Mouse (Mus musculus): Measurements from ENCODE around the gene Elf2.
"Not testable (repeated sequence)": the region's sequence is repeated elsewhere in the genome, so short reads cannot be mapped to it uniquely, and the experiment has no call there.

The Elf2 gene

GRCm38 (mm10) chr3:51333234-51333889 lies 7.1 kb downstream of the Elf2 start:
- in situ Hi-C loops (cut with MboI): no loop called here

GRCm38 (mm10) chr3:51330086-51330485 lies 10.4 kb downstream of the Elf2 start:
- in situ Hi-C loops (cut with MboI): no loop called here

DNA sequence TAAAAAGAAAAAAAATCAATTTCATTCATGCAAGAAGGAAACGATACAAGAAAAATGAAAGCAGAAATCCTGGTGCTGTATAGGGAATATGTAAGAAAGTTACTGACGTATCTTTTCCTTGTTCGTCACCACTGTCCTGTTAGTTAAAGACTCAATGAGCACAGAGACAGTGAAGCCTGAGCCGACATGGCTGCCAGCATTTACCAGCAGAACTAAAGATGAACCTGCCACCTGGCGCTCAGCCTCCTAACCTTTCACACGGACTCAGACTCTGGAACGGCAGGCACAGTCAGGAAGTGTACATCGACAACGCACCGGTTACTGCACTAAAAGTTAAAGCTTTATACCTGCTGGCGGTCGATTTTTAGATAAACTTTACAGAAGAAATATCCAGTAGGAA lies 11.9 kb downstream of the Elf2 start:
- in situ Hi-C loops (cut with MboI): no loop called here

DNA sequence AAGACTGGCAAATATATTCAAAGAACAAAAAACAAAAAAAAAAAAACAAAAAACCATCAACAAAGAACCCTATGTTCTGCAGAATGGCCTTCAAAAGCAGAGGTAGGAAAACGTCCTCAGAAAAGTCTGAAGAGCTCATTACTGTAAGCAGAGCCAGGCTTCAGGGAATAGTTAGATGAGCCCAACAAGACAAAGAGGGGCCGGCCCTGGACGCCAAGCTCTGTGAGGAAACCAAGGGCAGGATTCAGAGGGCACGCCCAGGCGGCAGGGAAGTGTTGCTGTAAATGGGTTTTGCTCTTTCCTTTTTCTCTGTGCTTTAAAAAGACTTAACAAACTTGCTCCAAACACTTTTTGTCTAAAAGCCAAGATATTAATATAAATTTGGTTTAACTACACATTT lies 12.6 kb downstream of the Elf2 start:
- in situ Hi-C loops (cut with MboI): no loop called here

DNA sequence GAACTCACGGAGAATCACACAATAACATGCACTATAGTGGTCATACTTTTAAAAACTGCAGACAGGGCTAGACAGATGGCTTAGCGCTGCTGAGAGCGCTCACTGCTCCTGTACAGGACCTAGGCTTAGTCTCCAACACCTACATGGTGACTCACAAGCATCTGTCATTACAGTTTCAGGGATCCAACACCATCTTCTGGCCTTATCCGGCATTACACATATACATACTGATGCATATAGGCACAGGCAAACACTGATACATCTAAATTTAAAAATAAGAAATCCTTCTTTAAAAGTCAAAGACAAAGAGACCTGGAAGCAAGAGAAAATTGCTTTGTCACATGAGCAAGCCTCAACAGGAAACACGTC lies 13.1 kb downstream of the Elf2 start:
- in situ Hi-C loops (cut with MboI): no loop called here

DNA sequence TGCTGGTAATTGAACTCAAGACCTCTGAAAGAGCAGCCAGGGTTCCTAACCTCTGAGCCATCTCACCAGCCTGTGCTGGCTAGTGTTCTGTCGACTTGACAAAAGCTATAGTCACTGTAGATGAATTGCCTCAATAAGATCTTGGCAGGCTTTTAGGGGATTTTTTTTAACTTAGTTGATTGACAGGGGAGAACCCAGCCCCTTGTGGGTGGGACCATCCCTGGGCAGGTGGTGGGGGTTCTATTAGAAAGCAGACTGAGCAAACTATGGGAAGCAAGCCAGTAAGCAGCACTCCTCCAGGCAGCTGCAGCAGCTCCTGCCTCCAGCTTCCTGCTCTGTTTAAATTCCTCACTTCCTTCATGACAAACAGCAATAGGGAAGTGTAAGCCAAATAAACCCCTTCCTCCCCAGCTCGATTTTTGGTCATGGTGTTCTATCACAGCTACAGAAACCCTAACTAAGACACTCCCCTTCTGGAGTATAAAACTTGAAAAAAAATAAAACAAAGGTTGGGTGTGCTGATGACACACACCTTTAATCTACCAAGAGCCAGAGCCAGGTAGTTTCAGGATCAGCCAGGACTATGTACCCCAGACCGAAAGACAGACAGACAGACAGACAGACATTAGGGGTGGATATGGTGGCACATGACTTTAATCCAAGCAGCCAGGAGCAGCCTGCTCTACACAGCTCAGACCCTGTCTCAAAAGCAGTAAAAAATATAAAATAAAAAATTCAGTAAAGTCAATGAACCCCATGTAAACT lies 13.6 kb downstream of the Elf2 start:
- in situ Hi-C loops (cut with MboI): no loop called here

DNA sequence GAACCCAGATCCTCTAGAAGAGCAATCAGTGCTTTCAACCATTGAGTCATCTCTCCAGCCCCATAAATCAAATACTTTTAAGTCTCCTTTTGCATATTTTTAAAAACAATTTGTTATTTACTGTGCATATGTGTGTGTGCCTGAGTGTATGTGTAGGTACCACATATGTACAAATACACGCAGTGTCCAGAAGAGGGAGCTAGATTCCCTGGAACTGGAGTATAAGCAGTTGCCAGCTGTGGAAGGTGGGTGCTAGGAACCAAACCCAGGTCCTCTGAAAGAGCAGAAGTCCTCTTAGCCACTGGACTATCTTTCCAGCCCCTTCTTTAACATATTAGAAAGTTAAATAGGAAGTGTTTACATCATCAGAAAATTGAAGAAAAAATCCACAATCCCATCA lies 15.0 kb downstream of the Elf2 start:
- in situ Hi-C loops (cut with MboI): no loop called here

DNA sequence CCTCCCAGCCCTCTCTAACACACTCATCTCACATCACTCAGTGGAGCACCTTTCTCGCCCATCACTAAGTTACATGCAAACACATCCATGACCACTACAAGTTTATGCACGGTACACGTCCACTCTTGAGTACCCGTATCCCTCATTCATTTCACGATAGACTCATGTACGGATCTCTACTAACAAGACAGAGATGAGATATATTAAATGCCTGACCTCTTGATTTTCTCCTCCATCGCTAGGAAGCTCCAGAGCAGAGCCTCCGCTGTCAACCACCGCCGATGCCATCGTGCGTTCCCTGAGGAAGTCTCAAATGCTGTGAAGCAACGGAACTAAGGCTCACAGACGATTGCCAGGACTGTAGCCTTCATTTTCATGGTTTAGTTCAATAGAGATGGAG lies 17.5 kb downstream of the Elf2 start:
- in situ Hi-C loops (cut with MboI): no loop called here

GRCm38 (mm10) chr3:51322326-51322725 lies 18.1 kb downstream of the Elf2 start:
- in situ Hi-C loops (cut with MboI): no loop called here

GRCm38 (mm10) chr3:51321141-51321540 lies 19.3 kb downstream of the Elf2 start:
- in situ Hi-C loops (cut with MboI): no loop called here

GRCm38 (mm10) chr3:51318053-51318452 lies 22.4 kb downstream of the Elf2 start:
- in situ Hi-C loops (cut with MboI): not testable (repeated sequence)

DNA sequence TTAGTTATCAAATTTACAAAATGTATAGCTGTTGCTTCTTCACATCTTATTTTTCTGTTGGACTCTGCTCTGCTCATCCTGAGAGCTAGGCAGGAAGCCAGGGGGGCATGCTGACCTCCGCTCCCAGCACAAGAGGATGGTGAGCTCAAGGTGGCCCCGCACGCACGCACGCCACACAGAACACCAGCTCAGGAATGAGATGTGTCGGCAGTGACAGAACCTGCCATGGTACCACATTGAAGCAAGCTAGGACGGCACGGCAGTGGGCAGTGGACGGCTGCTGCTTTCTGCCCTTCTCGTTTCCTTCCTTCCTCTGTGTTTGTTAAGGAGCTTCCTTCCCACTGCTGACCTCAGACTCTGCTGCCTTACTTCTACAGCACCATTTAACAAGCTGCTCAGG lies 23.6 kb downstream of the Elf2 start:
- in situ Hi-C loops (cut with MboI): no loop called here

DNA sequence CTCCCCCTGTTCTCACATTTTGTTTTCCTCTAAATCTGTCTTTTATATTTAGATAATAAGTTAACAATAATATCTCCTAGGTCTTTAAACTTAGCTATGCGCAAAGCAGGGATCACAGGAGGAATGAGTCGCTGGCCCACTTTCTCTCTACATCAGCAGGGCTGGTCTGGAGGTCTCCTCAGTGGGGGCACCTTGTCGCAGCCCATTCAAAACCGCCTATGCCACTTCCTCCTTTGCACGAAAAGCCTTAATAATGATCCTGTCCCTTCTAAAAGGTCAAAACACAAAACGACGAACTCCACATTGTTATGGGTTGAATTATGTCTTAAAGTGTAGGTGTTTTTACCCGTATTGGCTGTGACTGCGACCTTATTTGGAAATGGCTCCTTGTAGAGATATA lies 28.8 kb downstream of the Elf2 start:
- in situ Hi-C loops (cut with MboI): no loop called here

GRCm38 (mm10) chr3:51310098-51310497 lies 30.4 kb downstream of the Elf2 start:
- in situ Hi-C loops (cut with MboI): no loop called here

DNA sequence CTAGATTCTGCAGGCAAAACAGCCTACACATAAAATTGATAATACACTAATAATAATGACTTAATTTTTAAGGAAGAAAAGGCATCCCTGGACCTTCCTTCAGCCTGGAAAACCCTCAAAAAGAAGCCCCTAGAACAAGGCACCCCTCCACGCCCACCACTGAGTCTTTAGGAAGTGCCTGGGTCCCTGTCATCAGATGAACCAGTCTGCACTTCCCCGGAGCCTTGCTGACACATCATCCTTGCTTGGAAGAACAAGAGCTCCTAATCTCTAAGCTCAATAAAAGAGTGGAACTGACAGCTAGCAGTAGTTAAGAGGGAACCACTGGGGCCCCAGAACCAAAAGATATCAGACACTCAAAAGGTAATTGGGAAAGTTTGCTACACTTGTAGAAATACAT lies 33.8 kb downstream of the Elf2 start:
- in situ Hi-C loops (cut with MboI): no loop called here

GRCm38 (mm10) chr3:51305961-51306360 lies 34.5 kb downstream of the Elf2 start:
- in situ Hi-C loops (cut with MboI): no loop called here

- in situ Hi-C loops (cut with MboI): no loop called here
Measured at GRCm38 (mm10) chr3:51302971-51303476, 37.4 kb downstream of the Elf2 start.

- in situ Hi-C loops (cut with MboI): no loop called here
Measured at GRCm38 (mm10) chr3:51301583-51301982, 38.9 kb downstream of the Elf2 start.

DNA sequence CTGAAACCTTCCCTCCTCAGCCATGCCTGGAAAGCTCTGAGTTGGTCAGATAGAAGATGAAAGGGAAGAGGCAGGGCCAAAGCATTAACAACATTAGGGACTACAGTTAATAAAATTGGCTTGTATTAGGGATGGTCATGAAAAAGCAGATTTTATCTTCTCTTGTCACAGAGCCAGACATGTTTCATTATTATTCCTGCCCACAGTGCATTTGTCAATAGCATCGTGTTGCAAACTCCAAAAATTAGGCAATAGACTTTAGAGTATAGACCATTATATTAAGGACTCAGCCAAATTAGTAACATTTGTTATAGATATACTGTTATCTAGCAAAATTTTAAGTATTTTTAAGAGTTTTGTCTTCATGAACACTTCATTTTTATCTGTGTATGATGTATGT lies 43.7 kb downstream of the Elf2 start:
- in situ Hi-C loops (cut with MboI): no loop called here

- in situ Hi-C loops (cut with MboI): no loop called here
Measured at GRCm38 (mm10) chr3:51295225-51295624, 45.2 kb downstream of the Elf2 start.

DNA sequence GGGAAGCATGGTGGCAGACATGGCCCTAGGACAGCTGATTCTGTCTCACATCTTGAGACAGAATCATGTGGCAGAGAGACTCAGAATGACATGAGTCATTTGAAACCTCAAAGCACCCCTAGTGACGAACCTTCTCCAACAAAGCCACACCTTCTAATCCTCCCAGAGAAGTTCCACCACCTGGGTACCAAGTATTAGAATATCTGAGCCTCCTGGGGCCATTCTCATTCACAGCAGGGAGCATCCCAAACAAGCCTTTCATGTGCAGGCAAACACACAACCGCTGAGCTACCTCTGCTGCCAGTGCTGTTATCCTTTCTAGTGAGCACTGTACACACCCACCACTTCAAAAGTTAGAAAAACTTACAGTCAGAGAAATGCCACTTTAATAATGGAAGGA lies 46.2 kb downstream of the Elf2 start:
- in situ Hi-C loops (cut with MboI): no loop called here

DNA sequence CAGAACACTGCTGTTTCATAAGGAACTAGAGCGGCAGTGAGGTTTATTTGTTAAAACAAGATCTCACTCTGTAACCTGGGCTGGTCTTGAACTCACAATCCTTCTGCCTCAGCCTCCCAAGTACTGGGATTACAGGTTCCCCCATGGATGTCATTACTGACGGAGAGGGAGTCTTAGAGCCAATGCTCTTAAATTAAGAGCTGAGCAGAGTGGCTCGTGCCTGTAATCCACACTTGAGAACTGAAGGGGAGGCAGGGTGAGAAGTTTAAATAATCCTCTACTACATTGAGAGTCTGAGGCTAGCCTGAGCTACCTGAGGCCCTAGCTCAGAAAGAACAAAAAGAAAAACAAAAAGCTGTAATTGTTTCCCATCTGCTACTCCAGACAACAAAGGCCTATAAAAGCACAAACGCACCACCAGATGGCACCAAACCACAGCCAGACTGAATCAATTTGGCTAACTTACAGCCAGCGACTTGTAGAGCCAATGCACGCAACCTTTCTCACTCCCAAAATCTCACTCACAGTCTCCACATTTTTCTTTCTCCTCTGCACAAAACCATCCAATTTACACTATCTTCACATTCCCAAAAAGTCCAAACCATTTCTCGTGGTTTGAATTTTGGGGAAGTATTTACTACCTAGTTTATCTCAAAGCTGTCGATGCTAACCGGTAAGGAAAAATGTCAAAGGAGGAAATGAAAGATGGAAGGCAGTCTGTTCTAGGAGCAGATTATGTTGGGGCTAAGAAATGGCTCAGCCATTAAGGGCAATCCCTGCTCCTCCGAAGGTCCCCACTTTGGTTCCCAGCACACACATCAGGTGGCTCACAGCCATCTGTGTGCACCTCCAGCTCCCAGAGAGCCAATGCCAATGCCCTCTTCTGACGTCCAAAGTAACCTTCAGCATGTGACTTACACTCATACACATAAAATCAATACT lies 51.3 kb downstream of the Elf2 start:
- in situ Hi-C loops (cut with MboI): loop anchor here (10.0 kb wide), 1 partner anchor 66 kb away; no protein-coding TSS in a partner anchor

All from mature B cell (primary cell).